Mouse (Mus musculus): ENCODE data around the gene Chga.

The Chga gene

GRCm38 (mm10) chr12:102599801-102600200 is 45.0 kb downstream of the Chga start:
- no peak for DNase-seq (ENCODE audit: low spot score in 2 of 2)

GRCm38 (mm10) chr12:102600345-102600744 is 45.6 kb downstream of the Chga start:
- no peak for DNase-seq (ENCODE audit: low spot score in 2 of 2)

GRCm38 (mm10) chr12:102601847-102602246 is 47.1 kb downstream of the Chga start:
- DNase-seq (ENCODE audit: low spot score in 2 of 2) = no peak

- DNase-seq (ENCODE audit: low spot score in 2 of 2) = no peak
These were observed 47.7 kb downstream of the Chga start for GRCm38 (mm10) chr12:102602255-102603041.

GRCm38 (mm10) chr12:102605607-102606006 is 50.8 kb downstream of the Chga start:
- no peak for DNase-seq (ENCODE audit: low spot score in 2 of 2)

- no peak for DNase-seq (ENCODE audit: low spot score in 2 of 2)
These were observed 52.3 kb downstream of the Chga start for GRCm38 (mm10) chr12:102607066-102607465.

- DNase-seq (ENCODE audit: low spot score in 2 of 2) = no peak
These were observed 53.2 kb downstream of the Chga start for GRCm38 (mm10) chr12:102607808-102608517.

GRCm38 (mm10) chr12:102610927-102611326 is 56.2 kb downstream of the Chga start:
- no peak for DNase-seq (ENCODE audit: low spot score in 2 of 2)

- DNase-seq (ENCODE audit: low spot score in 2 of 2) = no peak
These were observed 57.7 kb downstream of the Chga start for GRCm38 (mm10) chr12:102612431-102612830.

- DNase-seq (ENCODE audit: low spot score in 2 of 2) = no peak
These were observed 58.6 kb downstream of the Chga start for GRCm38 (mm10) chr12:102613411-102613810.

Measured in cerebellum, postnatal 4 days (tissue).